Mouse (Mus musculus) E14TG2a.4 (cell line): ENCODE data around the gene Pln.

ENCODE experiments used
- CTCF ChIP-seq: conservative IDR thresholded peaks from 2 replicates; pipeline ENCODE4 v1.5.1; 2014; ENCODE audit warnings: low read length
- NANOG ChIP-seq: IDR thresholded peaks from 2 replicates; pipeline ENCODE4 v1.6.1; 2014; ENCODE audit warnings: borderline replicate concordance, low read length, mixed read lengths
- POU5F1 ChIP-seq: IDR thresholded peaks from 2 replicates; pipeline ENCODE4 v1.6.1; 2014; ENCODE audit warnings: low read length, borderline replicate concordance

DNA sequence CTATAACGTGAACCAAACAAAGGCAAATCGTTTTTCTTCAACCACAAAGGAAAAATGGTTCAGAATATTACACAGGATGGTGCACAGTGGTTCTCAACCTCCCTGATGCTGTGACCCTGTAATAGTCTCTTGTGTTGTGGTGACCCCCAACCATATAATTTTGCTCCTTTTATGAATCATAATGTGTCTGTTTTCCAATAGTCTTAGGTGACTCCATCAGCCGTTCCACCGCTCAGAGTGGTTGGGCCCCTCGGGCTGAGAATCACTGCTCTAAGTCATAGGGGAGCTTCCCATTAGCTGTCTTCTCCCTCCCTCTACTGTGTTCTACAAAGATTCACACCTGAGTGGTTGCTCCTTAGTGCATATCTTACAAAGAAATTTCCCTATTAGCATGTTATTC, 9.4 kb downstream of the Pln start:
- TF ChIP-seq CTCF (no peak), NANOG (no peak), POU5F1 (no peak)
